Mouse (Mus musculus) limb, embryonic 12.5 days (tissue): ENCODE measurements around the gene Rbfox1. TPM values are rescaled to one million over a fixed set of nuclear protein-coding genes. Genes with fewer than 3 reads are reported as not detected.

ENCODE experiments used
- ATAC-seq: fragments of 200-750 bp; cut with Nextera tagmentation; 2 replicates; pipeline ENCODE4 v1.8.0; 2017; ENCODE audit warnings: low read depth, moderate TSS enrichment; ENCODE audit not compliant: insufficient number of reproducible peaks, insufficient read depth, low FRiP score, low TSS enrichment
- H3K27ac ChIP-seq: fragments of 300-500 bp; sonication (generic); 2 replicates; pipeline ENCODE4 v1.5.1; 2016; ENCODE audit warnings: mild to moderate bottlenecking, moderate library complexity
- H3K27me3 ChIP-seq: fragments of 300-500 bp; sonication (generic); 2 replicates; pipeline ENCODE4 v1.6.1; 2016; ENCODE audit warnings: mild to moderate bottlenecking, moderate library complexity
- H3K36me3 ChIP-seq: fragments of 300-500 bp; sonication (generic); 2 replicates; pipeline ENCODE4 v1.6.1; 2016; ENCODE audit warnings: mild to moderate bottlenecking, moderate library complexity
- H3K4me1 ChIP-seq: fragments of 300-500 bp; sonication (generic); replicated peaks from 2 replicates; pipeline ENCODE4 v1.6.1; 2016
- H3K4me2 ChIP-seq: fragments of 300-500 bp; sonication (generic); 2 replicates; pipeline ENCODE4 v1.6.1; 2016; ENCODE audit warnings: mild to moderate bottlenecking, moderate library complexity
- H3K4me3 ChIP-seq: fragments of 300-500 bp; sonication (generic); replicated peaks from 2 replicates; pipeline ENCODE4 v1.5.1; 2016; ENCODE audit warnings: mild to moderate bottlenecking
- H3K9ac ChIP-seq: fragments of 300-500 bp; sonication (generic); replicated peaks from 2 replicates; pipeline ENCODE4 v1.6.1; 2016; ENCODE audit warnings: mild to moderate bottlenecking, moderate library complexity
- H3K9me3 ChIP-seq: fragments of 300-500 bp; sonication (generic); 2 replicates; pipeline ENCODE4 v1.6.1; 2016; ENCODE audit warnings: mild to moderate bottlenecking, moderate library complexity
- WGBS: fragments of 180-500 bp; shearing (Covaris S2); methylation state at CpG from one replicate; pipeline ENCODE4 v1.1.7; 2016; 5-methylcytosine and 5-hydroxymethylcytosine counted together
- polyA plus RNA-seq: library from polyadenylated mRNA; unstranded; fragments of >200 nt; fragmentation: Nextera tagmentation; extraction: Ambion mirVana; gene quantifications from 2 replicates; pipeline ENCODE4 v1.2.1, GENCODE M21; 2016

The Rbfox1 gene
- polyA plus RNA-seq, 1 experiment from 2014 or later, result 1.9 TPM

DNA sequence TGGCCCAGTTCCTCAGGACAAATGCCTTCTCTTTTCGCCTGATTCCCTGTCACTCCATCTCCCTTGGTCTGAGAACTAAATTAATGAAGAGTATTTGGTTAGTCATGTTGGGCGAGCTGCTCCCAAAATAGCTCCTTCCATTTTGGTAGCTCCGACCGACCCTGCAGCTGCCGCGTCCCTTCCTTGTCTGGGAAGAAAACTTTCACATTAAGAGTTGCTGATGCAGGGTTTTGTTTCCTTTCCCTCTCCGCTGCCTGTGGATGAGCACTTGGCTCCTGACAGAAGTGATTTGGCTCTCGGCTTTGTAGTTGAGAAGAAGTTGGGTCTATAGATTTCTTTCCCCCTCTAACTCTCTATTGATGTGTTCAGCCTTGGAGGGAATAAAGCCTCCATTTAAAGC, 1184.4 kb downstream of the Rbfox1 start:
- Histone ChIP-seq H3K4me3 (no peak overlapping the region), H3K27me3 (no peaks in the 10 kb centered on the region), H3K9ac (no peak overlapping the region), H3K9me3 (no peaks in the 10 kb centered on the region), H3K27ac (no peak overlapping the region), H3K4me1 (no peaks in the 10 kb centered on the region), H3K36me3 (no peaks in the 10 kb centered on the region), H3K4me2 (no peak overlapping the region)
- WGBS, result 82% methylated on average over 8 of the region's 8 CpGs
- ATAC-seq, result no peak

GRCm38 (mm10) chr16:7074786-7075185, 1189.6 kb downstream of the Rbfox1 start:
- no peaks in the 10 kb centered on the region for H3K36me3 ChIP-seq
- no peak for ATAC-seq
- 85% methylated on average over 4 of the region's 4 CpGs for WGBS
- no peak overlapping the region for H3K4me3 ChIP-seq
- no peak overlapping the region for H3K27ac ChIP-seq
- H3K4me2 ChIP-seq, result no peak overlapping the region
- no peaks in the 10 kb centered on the region for H3K9me3 ChIP-seq
- H3K9ac ChIP-seq, result no peak overlapping the region
- H3K4me1 ChIP-seq, result no peaks in the 10 kb centered on the region
- no peaks in the 10 kb centered on the region for H3K27me3 ChIP-seq

DNA sequence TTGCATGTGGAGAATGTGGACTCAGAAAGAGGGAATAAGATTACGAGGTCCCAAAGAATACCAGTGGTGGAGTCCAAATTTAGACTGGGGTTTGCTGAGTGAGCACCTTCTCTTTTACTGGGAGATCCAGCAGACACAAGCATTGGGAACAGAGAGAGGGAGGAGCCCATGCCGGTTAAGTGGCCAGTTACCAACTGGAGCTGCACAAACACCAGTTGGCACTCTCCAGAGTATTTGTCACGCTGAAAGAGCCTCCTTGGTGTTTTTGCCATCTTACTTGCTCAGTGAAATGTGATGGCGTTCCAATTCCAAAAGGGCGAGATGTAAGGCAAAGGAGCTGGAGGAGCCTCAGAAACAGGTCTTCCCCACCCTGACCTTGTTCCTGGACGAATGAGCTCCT, 1190.6 kb downstream of the Rbfox1 start:
- H3K27ac ChIP-seq, result no peak overlapping the region
- H3K9me3 ChIP-seq, result no peaks in the 10 kb centered on the region
- no peaks in the 10 kb centered on the region for H3K4me1 ChIP-seq
- H3K9ac ChIP-seq, result no peak overlapping the region
- no peaks in the 10 kb centered on the region for H3K36me3 ChIP-seq
- no peak for ATAC-seq
- no peak overlapping the region for H3K4me2 ChIP-seq
- no peak overlapping the region for H3K4me3 ChIP-seq
- H3K27me3 ChIP-seq, result no peaks in the 10 kb centered on the region
- WGBS, result 81% methylated on average over 6 of the region's 6 CpGs

- Histone ChIP-seq H3K36me3 (no peaks in the 10 kb centered on the region), H3K4me2 (no peak overlapping the region), H3K4me3 (no peak overlapping the region), H3K27me3 (no peaks in the 10 kb centered on the region), H3K27ac (no peak overlapping the region), H3K9ac (no peak overlapping the region), H3K4me1 (no peaks in the 10 kb centered on the region), H3K9me3 (no peaks in the 10 kb centered on the region)
- WGBS, result 91% methylated on average over 1 of the region's 1 CpGs
- ATAC-seq, result no peak
Measured at GRCm38 (mm10) chr16:7076305-7076704, 1191.2 kb downstream of the Rbfox1 start.

DNA sequence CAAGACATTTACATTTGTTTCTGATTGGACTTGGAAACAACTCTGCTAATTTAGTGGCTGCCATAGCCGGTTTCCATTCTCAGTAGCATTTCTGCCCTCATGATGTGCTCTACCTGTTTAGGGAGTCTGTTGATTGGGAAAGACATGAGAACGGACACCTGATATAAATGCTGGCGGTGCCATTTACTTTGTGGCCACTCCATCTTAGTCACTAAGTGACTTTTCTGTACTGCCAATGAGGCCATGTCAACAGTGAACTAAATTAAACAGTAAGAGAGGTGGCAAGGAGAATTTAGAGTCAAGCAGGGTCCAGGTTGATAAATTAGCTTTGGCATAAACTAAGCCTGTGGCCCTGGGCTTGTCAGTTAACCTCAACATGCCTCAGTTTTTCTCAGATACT, 1191.6 kb downstream of the Rbfox1 start:
- H3K9ac ChIP-seq, result no peak overlapping the region
- 84% methylated on average over 3 of the region's 3 CpGs for WGBS
- H3K4me2 ChIP-seq, result no peak overlapping the region
- no peaks in the 10 kb centered on the region for H3K36me3 ChIP-seq
- H3K27ac ChIP-seq, result no peak overlapping the region
- no peaks in the 10 kb centered on the region for H3K4me1 ChIP-seq
- no peaks in the 10 kb centered on the region for H3K27me3 ChIP-seq
- H3K9me3 ChIP-seq, result no peaks in the 10 kb centered on the region
- ATAC-seq, result no peak
- no peak overlapping the region for H3K4me3 ChIP-seq

- H3K27ac ChIP-seq, result no peak overlapping the region
- H3K9ac ChIP-seq, result no peak overlapping the region
- 79% methylated on average over 3 of the region's 3 CpGs for WGBS
- no peak overlapping the region for H3K4me2 ChIP-seq
- H3K9me3 ChIP-seq, result no peaks in the 10 kb centered on the region
- no peak overlapping the region for H3K4me3 ChIP-seq
- no peak for ATAC-seq
- H3K27me3 ChIP-seq, result no peaks in the 10 kb centered on the region
- H3K36me3 ChIP-seq, result no peaks in the 10 kb centered on the region
- no peaks in the 10 kb centered on the region for H3K4me1 ChIP-seq
Measured at GRCm38 (mm10) chr16:7081074-7081568, 1196.0 kb downstream of the Rbfox1 start.

DNA sequence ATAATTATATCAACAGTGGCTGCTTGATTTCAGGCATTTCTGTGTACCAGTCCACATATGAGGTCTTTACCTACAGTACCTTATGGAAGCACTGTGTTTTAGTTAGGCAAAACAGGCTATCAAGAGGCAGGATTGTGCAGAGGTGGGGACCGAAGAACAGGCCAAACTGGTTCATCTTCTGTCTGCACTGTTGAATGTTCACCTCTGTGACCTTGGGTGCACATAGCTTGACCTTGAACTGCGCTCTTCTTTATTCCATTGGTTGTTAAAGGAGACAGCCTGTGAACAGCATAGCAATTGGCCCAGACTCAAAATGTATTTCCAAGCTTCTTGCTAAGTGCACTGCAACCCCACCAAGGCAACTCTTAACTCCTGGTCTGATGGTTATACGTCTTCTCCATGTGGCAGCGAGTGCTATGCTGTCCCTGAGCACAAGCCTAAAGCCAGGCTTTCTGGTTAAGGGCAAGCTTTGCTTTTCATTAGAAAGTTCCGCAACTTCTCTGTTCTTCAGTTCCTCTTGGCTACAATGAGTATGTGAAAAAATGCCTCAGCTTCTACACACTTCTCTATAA, 1196.6 kb downstream of the Rbfox1 start:
- no peak for ATAC-seq
- H3K27me3 ChIP-seq, result no peaks in the 10 kb centered on the region
- no peak overlapping the region for H3K9ac ChIP-seq
- WGBS, result 80% methylated on average over 5 of the region's 5 CpGs
- H3K36me3 ChIP-seq, result no peaks in the 10 kb centered on the region
- H3K9me3 ChIP-seq, result no peaks in the 10 kb centered on the region
- H3K4me1 ChIP-seq, result no peaks in the 10 kb centered on the region
- no peak overlapping the region for H3K4me2 ChIP-seq
- no peak overlapping the region for H3K4me3 ChIP-seq
- H3K27ac ChIP-seq, result no peak overlapping the region

DNA sequence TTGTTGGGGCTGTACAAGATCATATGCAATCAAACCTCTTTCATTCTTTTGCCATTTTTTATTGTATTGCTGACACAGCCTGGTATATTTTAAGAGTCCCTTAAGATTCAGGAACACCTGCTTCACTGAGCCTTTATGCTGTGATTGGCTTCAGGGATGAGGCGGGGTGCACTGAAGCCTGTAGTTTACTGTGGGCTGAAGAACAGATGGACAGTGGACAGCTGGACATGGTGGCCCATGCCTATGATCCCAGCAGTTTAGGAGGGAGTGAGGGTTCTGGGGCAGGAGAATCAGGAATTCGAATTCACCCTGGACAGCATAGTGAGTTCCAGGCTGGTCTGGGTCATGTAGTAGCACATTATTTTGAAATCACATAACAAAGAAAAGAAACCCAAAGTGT, 1198.8 kb downstream of the Rbfox1 start:
- Histone ChIP-seq H3K9ac (no peak overlapping the region), H3K4me2 (no peak overlapping the region), H3K9me3 (no peaks in the 10 kb centered on the region), H3K27me3 (no peaks in the 10 kb centered on the region), H3K4me1 (no peaks in the 10 kb centered on the region), H3K36me3 (no peaks in the 10 kb centered on the region), H3K4me3 (no peak overlapping the region), H3K27ac (no peak overlapping the region)
- no peak for ATAC-seq
- WGBS, result 87% methylated on average over 2 of the region's 2 CpGs

DNA sequence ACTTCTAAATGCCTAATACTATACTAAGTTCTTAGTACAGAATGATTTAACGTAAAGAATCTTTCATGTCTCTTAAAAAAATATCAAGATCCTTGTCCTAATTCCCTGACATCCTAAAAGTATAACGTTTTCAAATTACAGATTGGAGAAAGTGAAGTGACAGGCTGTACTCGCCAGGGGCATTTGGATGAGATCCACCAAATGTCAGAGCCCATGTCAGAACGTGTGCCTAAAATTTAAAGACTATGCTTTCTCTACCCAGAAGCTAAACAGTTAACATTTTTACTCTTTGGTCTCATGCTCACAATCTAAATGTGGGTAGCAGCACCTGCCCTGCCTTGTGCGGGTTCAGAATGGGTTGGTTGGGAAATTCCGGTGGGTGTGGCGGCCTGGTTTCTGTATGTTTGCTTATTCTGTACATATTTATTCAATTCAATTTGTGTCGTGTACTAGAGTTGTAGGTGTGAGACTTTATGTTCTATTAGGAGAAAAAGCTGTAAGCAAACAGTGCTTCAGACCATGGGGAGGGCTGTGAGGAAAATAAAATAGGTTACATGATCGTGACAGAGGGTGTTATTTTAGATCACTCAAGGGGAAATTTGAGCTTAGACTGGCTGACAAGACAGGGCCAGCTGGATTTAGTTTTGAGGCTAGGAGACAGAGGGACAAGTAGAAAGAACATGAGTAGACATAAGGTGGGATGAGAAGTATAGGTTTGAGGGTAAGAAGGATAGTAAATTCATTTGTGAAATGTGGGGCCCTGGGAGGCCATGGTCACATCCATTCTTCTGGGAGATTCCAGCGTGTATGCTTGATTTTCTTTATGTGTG, 1203.7 kb downstream of the Rbfox1 start:
- Histone ChIP-seq H3K9me3 (no peaks in the 10 kb centered on the region), H3K27ac (no peak overlapping the region), H3K4me3 (no peak overlapping the region), H3K27me3 (no peaks in the 10 kb centered on the region), H3K4me2 (no peak overlapping the region), H3K9ac (no peak overlapping the region), H3K36me3 (no peaks in the 10 kb centered on the region), H3K4me1 (no peaks in the 10 kb centered on the region)
- ATAC-seq, result no peak
- WGBS, result 75% methylated on average over 10 of the region's 10 CpGs

- 68% methylated on average over 1 of the region's 1 CpGs for WGBS
- ATAC-seq, result peak; percentile 37; the same call in 1 of the 2 replicates
- H3K27ac ChIP-seq, result no peak overlapping the region
Measured at GRCm38 (mm10) chr16:7089475-7089874, 1204.3 kb downstream of the Rbfox1 start.

DNA sequence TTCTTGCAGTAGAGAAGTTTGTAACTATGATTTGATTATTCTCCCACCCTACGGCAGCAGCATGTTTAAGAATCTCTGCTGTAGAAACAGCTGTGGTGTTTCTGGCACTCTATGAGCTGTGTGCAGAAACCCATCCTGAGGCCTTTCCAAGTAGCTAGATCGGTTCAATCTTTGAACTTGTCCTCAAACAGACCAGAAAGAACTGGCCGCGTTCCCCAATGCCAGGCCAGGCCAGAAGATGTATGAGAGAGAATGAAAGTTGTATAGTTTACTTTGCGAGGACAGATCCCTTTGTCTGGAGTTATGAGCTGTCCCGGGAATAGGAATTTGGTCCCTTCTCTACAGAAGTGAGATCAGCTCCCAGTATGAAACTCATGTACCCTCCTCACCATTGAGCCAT, 1205.0 kb downstream of the Rbfox1 start:
- Histone ChIP-seq H3K27ac (no peak overlapping the region), H3K9ac (no peak overlapping the region), H3K4me1 (no peaks in the 10 kb centered on the region), H3K27me3 (no peaks in the 10 kb centered on the region), H3K4me2 (no peak overlapping the region), H3K9me3 (no peaks in the 10 kb centered on the region), H3K4me3 (no peak overlapping the region), H3K36me3 (no peaks in the 10 kb centered on the region)
- 91% methylated on average over 6 of the region's 6 CpGs for WGBS
- no peak for ATAC-seq

More at GRCm38 (mm10) chr16:7089475-7089874, 1204.3 kb downstream of the Rbfox1 start:
- no peaks in the 10 kb centered on the region for H3K4me1 ChIP-seq
- H3K27me3 ChIP-seq, result no peaks in the 10 kb centered on the region
- no peaks in the 10 kb centered on the region for H3K36me3 ChIP-seq
- no peak overlapping the region for H3K9ac ChIP-seq
- no peak overlapping the region for H3K4me3 ChIP-seq
- no peaks in the 10 kb centered on the region for H3K9me3 ChIP-seq
- no peak overlapping the region for H3K4me2 ChIP-seq
